In the genomic region with DNA sequence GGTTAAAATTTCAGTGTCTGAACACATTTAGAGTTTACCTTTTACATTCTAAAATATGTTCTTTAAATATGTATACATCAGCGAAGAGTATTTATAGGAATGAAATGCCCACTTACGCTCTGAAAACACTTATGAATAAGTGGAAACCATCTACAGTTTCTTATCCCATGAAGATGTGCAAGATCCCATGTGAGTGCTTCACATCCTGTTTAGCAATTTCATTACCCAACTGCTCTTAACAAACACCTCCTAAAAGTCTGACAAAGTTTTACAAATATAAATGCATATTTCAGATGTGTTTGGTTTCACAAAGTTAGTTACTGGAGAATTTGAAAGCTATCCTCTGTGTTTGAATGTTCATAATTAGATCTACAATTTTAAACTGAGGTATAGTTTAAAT, we compare ENCODE assay signal across 25 mouse cellular contexts. TPM values are rescaled to one million over a fixed set of nuclear protein-coding genes. Genes with fewer than 3 reads are reported as not detected.
DNase-seq lines count a peak whose midpoint lies in the region; ATAC-seq and TF ChIP-seq lines count a peak whose summit lies in the region.
"Had no signal": no experiment of that assay in that cellular context is flagged by ENCODE, and none has a peak within 500 bp of the region (broad histone marks: within the 10 kb centered on the region; RNA-seq: fewer than 3 reads in every experiment).

No protein-coding gene starts in this region.

- no peaks in the 10 kb centered on the region for H3K9me3 ChIP-seq in liver, postnatal 0 days (ENCODE audit: low read length)
- H3K9me3 ChIP-seq in midbrain, embryonic 11.5 days (ENCODE audit: control insufficient read depth, low read length): no peaks in the 10 kb centered on the region
- H3K9me3 ChIP-seq: embryonic facial prominence, embryonic 10.5 days; embryonic facial prominence, embryonic 12.5 days; forebrain, embryonic 12.5 days; G1E had no signal

- no peak overlapping the region for H3K4me3 ChIP-seq in liver, postnatal 0 days (ENCODE audit: low read depth, low read length)
- H3K4me3 ChIP-seq in midbrain, embryonic 11.5 days (ENCODE audit: low read depth, low read length): no peak overlapping the region
- H3K4me3 ChIP-seq: embryonic facial prominence, embryonic 10.5 days; embryonic facial prominence, embryonic 12.5 days; forebrain, embryonic 12.5 days had no signal

- no peak overlapping the region for H3K9ac ChIP-seq in liver, postnatal 0 days (replicated peaks)
- no peak overlapping the region for H3K9ac ChIP-seq in midbrain, embryonic 11.5 days (ENCODE audit: low read length)
- H3K9ac ChIP-seq: embryonic facial prominence, embryonic 12.5 days; forebrain, embryonic 12.5 days had no signal

- H3K4me2 ChIP-seq in liver, postnatal 0 days (ENCODE audit: low read depth, low read length): no peak overlapping the region
- H3K4me2 ChIP-seq in midbrain, embryonic 11.5 days: no peak overlapping the region
- H3K4me2 ChIP-seq: embryonic facial prominence, embryonic 12.5 days; forebrain, embryonic 12.5 days had no signal

- 0 out of 2 replicates have a peak, but pooled peaks have one; percentile 45 for TF ChIP-seq EP300 in liver, postnatal 0 days (IDR thresholded peaks at IDR 0.05; ENCODE audit: low read depth)

- TF ChIP-seq CTCF in liver, postnatal 0 days (IDR thresholded peaks at IDR 0.05; ENCODE audit: low read depth): no peak

- WGBS in liver, postnatal 0 days (ENCODE audit: insufficient replicate concordance): 80% methylated on average over 2 of the region's 2 CpGs
- 87% methylated on average over 2 of the region's 2 CpGs for WGBS in midbrain, embryonic 11.5 days

- H3K27ac ChIP-seq in liver, postnatal 0 days (ENCODE audit: low read depth): no peak overlapping the region
- H3K27ac ChIP-seq in midbrain, embryonic 11.5 days (ENCODE audit: low read depth, low read length): no peak overlapping the region
- H3K27ac ChIP-seq: embryonic facial prominence, embryonic 12.5 days had no signal

- no peaks in the 10 kb centered on the region for H3K4me1 ChIP-seq in liver, postnatal 0 days (ENCODE audit: insufficient read depth)
- no peaks in the 10 kb centered on the region; the same call in 1 of the 2 replicates for H3K4me1 ChIP-seq in midbrain, embryonic 11.5 days (ENCODE audit: control insufficient read depth, insufficient read depth, low read length)
- H3K4me1 ChIP-seq: embryonic facial prominence, embryonic 12.5 days had no signal

- ATAC-seq in liver, postnatal 0 days: no peak
- peak; percentile 94 for ATAC-seq in granulocyte monocyte progenitor cell, adult 5-6 weeks (replicated peaks; ENCODE audit: poor library complexity, severe bottlenecking)
- ATAC-seq in megakaryocyte progenitor cell, adult 5-6 weeks (replicated peaks; ENCODE audit: poor library complexity): peak; percentile 75
- ATAC-seq in midbrain, embryonic 11.5 days (ENCODE audit: low FRiP score): no peak
- ATAC-seq: CD4-positive, CD25-positive, alpha-beta regulatory T cell, adult 4 months; forebrain, embryonic 14.5 days; forebrain, embryonic 16.5 days had no signal

- no peaks in the 10 kb centered on the region for H3K36me3 ChIP-seq in liver, postnatal 0 days (replicated peaks; ENCODE audit: insufficient read depth, low read length)
- H3K36me3 ChIP-seq in midbrain, embryonic 11.5 days (ENCODE audit: control insufficient read depth, insufficient read depth, low read length): no peaks in the 10 kb centered on the region
- H3K36me3 ChIP-seq: embryonic facial prominence, embryonic 10.5 days; embryonic facial prominence, embryonic 12.5 days; forebrain, embryonic 12.5 days; G1E had no signal

- DNase-seq in liver, postnatal 0 days: no peak
- no peak for DNase-seq in liver
- DNase-seq in Muller cell, postnatal 12 days (ENCODE audit: inconsistent ontology term): no peak
- no peak for DNase-seq in midbrain, embryonic 11.5 days (ENCODE audit: low spot score, missing footprints)
- DNase-seq: adrenal gland, adult 2 months; adrenal gland, postnatal 10 days; adrenal gland, postnatal 25 days; B cell, adult 2 months; cerebellum, adult 11 months; cerebellum, adult 18-20 months; cerebellum, adult 8-10 months; cerebellum, adult 9-11 months; cerebellum, postnatal 14 days; cerebellum, postnatal 36 days; embryo, embryonic 11 days had no signal

- no peaks in the 10 kb centered on the region for H3K27me3 ChIP-seq in liver, postnatal 0 days (ENCODE audit: insufficient read depth, low read length)
- no peaks in the 10 kb centered on the region for H3K27me3 ChIP-seq in midbrain, embryonic 11.5 days (ENCODE audit: control insufficient read depth, insufficient read depth, low read length)
- H3K27me3 ChIP-seq: CH12.LX; embryonic facial prominence, embryonic 12.5 days; forebrain, embryonic 12.5 days had no signal

RNA-seq across cellular contexts. Expression of gene Dach1, which starts 59.6 kb away (rescaled TPM):
- polyA plus RNA-seq in liver, postnatal 0 days (2015; fragmentation: Nextera tagmentation; extraction: Ambion mirVana): 0.36 and 0.39 TPM in 2 replicates
- total RNA-seq in granulocyte monocyte progenitor cell, adult 5-6 weeks (2014; fragmentation: Nextera tagmentation): 12.9 and 16.9 TPM in 2 replicates
- 7.1 and 9.9 TPM in 2 replicates for total RNA-seq in granulocyte monocyte progenitor cell, adult 5-6 weeks (2017)
- 14.7 and 18.0 TPM in 2 replicates for total RNA-seq in megakaryocyte progenitor cell, adult 5-6 weeks (2015)
- total RNA-seq in megakaryocyte progenitor cell, adult 5-6 weeks (2017): 8.6 and 10.8 TPM in 2 replicates
- 24.0 and 24.2 TPM in 2 replicates for polyA plus RNA-seq in midbrain, embryonic 11.5 days (2014; fragmentation: Nextera tagmentation; extraction: Ambion mirVana)
- total RNA-seq: CH12.LX had no signal
- polyA plus RNA-seq: CD4-positive, CD25-positive, alpha-beta regulatory T cell, adult 4 months; G1E had no signal

Comparison
In these comparisons a context has a peak if more than half of its experiments do, and no peak if none do; other contexts are left out.
1. ATAC-seq: peak in granulocyte monocyte progenitor cell, adult 5-6 weeks (single experiment) and megakaryocyte progenitor cell, adult 5-6 weeks (single experiment); none in liver, postnatal 0 days (single experiment) and midbrain, embryonic 11.5 days (single experiment).